Mouse (Mus musculus) E14TG2a.4 (cell line): Measurements from ENCODE around the gene Aarsd1.

Source experiments
- CTCF ChIP-seq: conservative IDR thresholded peaks from 2 replicates; pipeline ENCODE4 v1.5.1; 2014; ENCODE audit warnings: low read length
- NANOG ChIP-seq: IDR thresholded peaks from 2 replicates; pipeline ENCODE4 v1.6.1; 2014; ENCODE audit warnings: borderline replicate concordance, low read length, mixed read lengths

- TF ChIP-seq CTCF (no peak), NANOG (no peak)
Measured at GRCm38 (mm10) chr11:101416433-101417100, 848 bp downstream of the Aarsd1 start.
